Mouse (Mus musculus) megakaryocyte, embryonic 14.5 days (primary cell): ENCODE results near the gene 4930486L24Rik.

ENCODE experiments used
- FLI1 ChIP-seq: IDR thresholded peaks from 2 replicates; pipeline ENCODE4 v1.6.1; 2012; ENCODE audit warnings: low read length, inconsistent platforms, mixed read lengths
- GATA1 ChIP-seq: IDR thresholded peaks from 3 replicates; pipeline ENCODE4 v1.6.1; 2012; ENCODE audit warnings: mixed read lengths, low read length, inconsistent platforms, borderline replicate concordance

GRCm38 (mm10) chr13:60848241-60849120 is 15.8 kb downstream of the 4930486L24Rik start:
- no peak for TF ChIP-seq GATA1
- TF ChIP-seq FLI1: no peak
